Mouse (Mus musculus) heart, adult 2 months (tissue): ENCODE measurements at regions not wholly inside any gene's neighbourhood (a gene's known extent, or its start where the extent isn't known, plus 50 kb on each side); places are given as distances from the start of the nearest gene placed in this dataset.

Experiments
- EP300 ChIP-seq: fragments of 200-500 bp; IDR thresholded peaks from 2 replicates; pipeline ENCODE4 v1.6.1; 2011; ENCODE audit warnings: low read depth, low read length, control low read depth; ENCODE audit not compliant: insufficient read depth
- POLR2A ChIP-seq: fragments of 200-500 bp; IDR thresholded peaks from 2 replicates; pipeline ENCODE4 v1.6.1; 2011; ENCODE audit warnings: mild to moderate bottlenecking, low read depth, low read length, control low read depth; ENCODE audit not compliant: insufficient read depth

DNA sequence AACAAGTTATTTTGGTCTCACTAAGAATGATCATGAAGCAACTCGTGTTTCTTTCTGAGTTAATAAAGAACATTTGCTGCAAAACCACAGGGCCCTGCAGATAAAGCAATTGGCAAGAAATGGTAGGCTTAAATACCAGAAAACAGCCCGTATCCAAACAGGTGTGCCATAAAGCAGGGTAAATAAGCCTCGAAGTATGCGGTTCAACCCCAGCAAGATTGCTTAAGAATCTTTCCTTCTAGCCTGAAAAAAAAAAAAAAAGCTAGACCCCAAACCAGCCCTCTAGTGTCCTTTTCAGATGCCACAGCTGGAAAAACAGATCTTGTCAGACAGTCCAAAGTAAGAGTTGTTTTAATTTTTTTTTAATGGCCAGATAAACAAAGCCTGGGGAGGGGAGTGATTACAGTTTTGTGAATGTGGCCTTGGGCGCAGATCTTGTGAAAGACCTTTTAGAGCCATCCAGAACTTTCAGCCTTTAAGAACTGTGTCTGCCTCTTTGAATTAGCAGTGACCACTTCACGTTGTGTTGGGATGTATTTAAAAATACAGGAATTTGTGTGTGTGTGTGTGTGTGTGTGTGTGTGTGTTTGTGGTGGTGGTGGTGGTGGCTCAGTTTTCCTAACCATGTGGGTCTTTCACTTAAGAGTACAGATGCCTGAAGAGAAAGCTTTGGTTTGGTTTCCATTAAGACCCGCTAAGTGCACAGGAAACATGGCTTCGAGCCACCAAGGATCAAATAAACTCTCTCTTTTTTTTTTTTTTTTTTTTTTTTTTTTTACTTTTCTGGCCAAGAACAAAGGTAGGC, 116.3 kb upstream of the Maf start:
- no peak for TF ChIP-seq POLR2A
- TF ChIP-seq EP300 = no peak
